Mouse (Mus musculus) limb, embryonic 14.5 days (tissue): ENCODE measurements around the gene Grik1. TPM values are rescaled to one million over a fixed set of nuclear protein-coding genes. Genes with fewer than 3 reads are reported as not detected.

Source experiments
- ATAC-seq: fragments of 200-750 bp; cut with Nextera tagmentation; 2 replicates; pipeline ENCODE4 v1.8.0; 2017; ENCODE audit warnings: low read depth, moderate number of reproducible peaks, moderate TSS enrichment; ENCODE audit not compliant: low FRiP score
- DNase-seq: peaks from one replicate; pipeline ENCODE4 v3.0.0-alpha.2; 2015; ENCODE audit warnings: low spot score
- H3K27ac ChIP-seq: fragments of 300-500 bp; sonication (generic); replicated peaks from 2 replicates; pipeline ENCODE4 v1.5.1; 2014; ENCODE audit warnings: low read depth, mild to moderate bottlenecking, low read length, moderate library complexity, mixed read lengths
- H3K27me3 ChIP-seq: fragments of 300-500 bp; sonication (generic); 2 replicates; pipeline ENCODE4 v1.6.1; 2014; ENCODE audit warnings: low read length, mixed read lengths; ENCODE audit not compliant: control insufficient read depth, insufficient read depth
- H3K36me3 ChIP-seq: fragments of 300-500 bp; sonication (generic); 2 replicates; pipeline ENCODE4 v1.6.1; 2014; ENCODE audit warnings: mild to moderate bottlenecking, low read length, moderate library complexity, mixed read lengths; ENCODE audit not compliant: control insufficient read depth, insufficient read depth
- H3K4me1 ChIP-seq: fragments of 300-500 bp; sonication (generic); 2 replicates; pipeline ENCODE4 v1.6.1; 2014; ENCODE audit warnings: antibody characterized with exemption, low read length, mixed read lengths; ENCODE audit not compliant: control insufficient read depth, insufficient read depth
- H3K4me2 ChIP-seq: fragments of 300-500 bp; sonication (generic); replicated peaks from 2 replicates; pipeline ENCODE4 v1.6.1; 2014; ENCODE audit warnings: low read depth, mild to moderate bottlenecking, low read length, moderate library complexity; ENCODE audit not compliant: severe bottlenecking
- H3K4me3 ChIP-seq: fragments of 300-500 bp; sonication (generic); replicated peaks from 2 replicates; pipeline ENCODE4 v1.5.1; 2014; ENCODE audit warnings: low read length
- H3K9ac ChIP-seq: fragments of 300-500 bp; sonication (generic); 2 replicates; pipeline ENCODE4 v1.6.1; 2014; ENCODE audit warnings: mild to moderate bottlenecking, low read depth, low read length, moderate library complexity; ENCODE audit not compliant: severe bottlenecking
- H3K9me3 ChIP-seq: fragments of 300-500 bp; sonication (generic); 2 replicates; pipeline ENCODE4 v1.6.1; 2016; ENCODE audit warnings: low read length; ENCODE audit not compliant: control insufficient read depth
- POLR2A ChIP-seq: fragments of 200-500 bp; IDR thresholded peaks from 2 replicates; pipeline ENCODE4 v1.8.0; 2012; ENCODE audit warnings: inconsistent platforms, mild to moderate bottlenecking, moderate library complexity, borderline replicate concordance; ENCODE audit not compliant: insufficient read depth, insufficient read length; ENCODE audit errors: extremely low read depth
- WGBS: fragments of 180-500 bp; shearing (Covaris S2); extraction: QIAGEN DNeasy Blood & Tissue Kit; methylation state at CpG from one replicate; pipeline ENCODE4 v1.1.7; 2014; 5-methylcytosine and 5-hydroxymethylcytosine counted together
- polyA plus RNA-seq, 2 experiments: library from polyadenylated mRNA; depleted of rRNA in 1 of 2; stranded (reverse) in 1 of 2; unstranded in 1 of 2; fragments of >200 nt; fragmentation: Nextera tagmentation in 1 of 2; extraction: Ambion mirVana in 1 of 2; gene quantifications; 2 replicates each; pipeline versions ENCODE4 v1.2.1 to v1.2.3; 2012 to 2014

Gene Grik1
- polyA plus RNA-seq, 2 experiments = 1.8 to 2.2 TPM

- 43% methylated on average over 11 of the region's 11 CpGs for WGBS
- DNase-seq = no peak
- Histone ChIP-seq H3K4me1 (peaks cover 9% of the 10 kb centered on the region), H3K36me3 (no peaks in the 10 kb centered on the region), H3K9ac (no peak overlapping the region), H3K9me3 (no peaks in the 10 kb centered on the region), H3K27ac (no peak overlapping the region), H3K4me2 (no peak overlapping the region), H3K27me3 (no peaks in the 10 kb centered on the region), H3K4me3 (no peak overlapping the region)
- TF ChIP-seq POLR2A = no peak
- no peak for ATAC-seq
Measured at GRCm38 (mm10) chr16:88038503-88039091, 251.5 kb downstream of the Grik1 start.

GRCm38 (mm10) chr16:87988805-87989204 lies 301.3 kb downstream of the Grik1 start:
- 80% methylated on average over 2 of the region's 2 CpGs for WGBS
- no peak for TF ChIP-seq POLR2A
- DNase-seq = no peak
- Histone ChIP-seq H3K9me3 (no peaks in the 10 kb centered on the region), H3K4me2 (no peak overlapping the region), H3K4me3 (no peak overlapping the region), H3K36me3 (no peaks in the 10 kb centered on the region), H3K9ac (no peak overlapping the region), H3K27me3 (no peaks in the 10 kb centered on the region), H3K27ac (no peak overlapping the region), H3K4me1 (no peaks in the 10 kb centered on the region)
- no peak for ATAC-seq

- Histone ChIP-seq H3K4me2 (no peak overlapping the region), H3K27ac (no peak overlapping the region), H3K9ac (no peak overlapping the region), H3K4me1 (no peaks in the 10 kb centered on the region), H3K27me3 (no peaks in the 10 kb centered on the region), H3K9me3 (no peaks in the 10 kb centered on the region), H3K36me3 (no peaks in the 10 kb centered on the region), H3K4me3 (no peak overlapping the region)
- ATAC-seq (no peak), DNase-seq (no peak)
- no peak for TF ChIP-seq POLR2A
Measured at GRCm38 (mm10) chr16:87984201-87984870, 305.7 kb downstream of the Grik1 start.

GRCm38 (mm10) chr16:87974076-87974443 lies 316.0 kb downstream of the Grik1 start:
- ATAC-seq (no peak), DNase-seq (no peak)
- H3K9ac ChIP-seq = no peak overlapping the region
- no peaks in the 10 kb centered on the region for H3K36me3 ChIP-seq
- H3K27me3 ChIP-seq = no peaks in the 10 kb centered on the region
- WGBS = 70% methylated on average over 3 of the region's 3 CpGs
- no peaks in the 10 kb centered on the region for H3K9me3 ChIP-seq
- H3K27ac ChIP-seq = no peak overlapping the region
- H3K4me3 ChIP-seq = no peak overlapping the region
- TF ChIP-seq POLR2A = no peak
- no peaks in the 10 kb centered on the region for H3K4me1 ChIP-seq
- H3K4me2 ChIP-seq = no peak overlapping the region

- Histone ChIP-seq H3K36me3 (no peaks in the 10 kb centered on the region), H3K9me3 (no peaks in the 10 kb centered on the region), H3K4me2 (no peak overlapping the region), H3K27ac (no peak overlapping the region), H3K4me3 (no peak overlapping the region), H3K4me1 (no peaks in the 10 kb centered on the region), H3K9ac (no peak overlapping the region), H3K27me3 (no peaks in the 10 kb centered on the region)
- DNase-seq (no peak), ATAC-seq (no peak)
- TF ChIP-seq POLR2A = no peak
- WGBS = 74% methylated on average over 2 of the region's 2 CpGs
Measured at GRCm38 (mm10) chr16:87973394-87974075, 316.5 kb downstream of the Grik1 start.
